Mouse (Mus musculus): ENCODE data around the gene Htra2. TPM values are rescaled to one million over a fixed set of nuclear protein-coding genes. Genes with fewer than 3 reads are reported as not detected.

Gene Htra2
- polyA plus RNA-seq, 1 experiment, result 58.2 TPM

- H3K27me3 ChIP-seq (ENCODE audit: control insufficient read depth, insufficient read depth, low read length), result peaks cover 6% of the 10 kb centered on the region; the same call in 1 of the 2 replicates
- no peak for DNase-seq
- H3K4me1 ChIP-seq (ENCODE audit: control insufficient read depth, insufficient read depth, low read length), result 0 out of 2 replicates have a peak, but pooled peaks cover 2% of the 10 kb centered on the region
- H3K4me3 ChIP-seq (replicated peaks; ENCODE audit: insufficient read depth, low read depth, low read length), result no peak overlapping the region
- H3K27ac ChIP-seq (ENCODE audit: insufficient read depth, low read length), result no peak overlapping the region
- WGBS, result 44% methylated on average over 5 of the region's 5 CpGs
- TF ChIP-seq POLR2A (IDR thresholded peaks at IDR 0.05; ENCODE audit: borderline replicate concordance, insufficient read depth, low read length), result no peak
- TF ChIP-seq CTCF (IDR thresholded peaks at IDR 0.05; ENCODE audit: borderline replicate concordance, insufficient read depth, low read depth, low read length), result no peak
Observed at GRCm38 (mm10) chr6:83034463-83035055, 20.5 kb downstream of the Htra2 start.

DNA sequence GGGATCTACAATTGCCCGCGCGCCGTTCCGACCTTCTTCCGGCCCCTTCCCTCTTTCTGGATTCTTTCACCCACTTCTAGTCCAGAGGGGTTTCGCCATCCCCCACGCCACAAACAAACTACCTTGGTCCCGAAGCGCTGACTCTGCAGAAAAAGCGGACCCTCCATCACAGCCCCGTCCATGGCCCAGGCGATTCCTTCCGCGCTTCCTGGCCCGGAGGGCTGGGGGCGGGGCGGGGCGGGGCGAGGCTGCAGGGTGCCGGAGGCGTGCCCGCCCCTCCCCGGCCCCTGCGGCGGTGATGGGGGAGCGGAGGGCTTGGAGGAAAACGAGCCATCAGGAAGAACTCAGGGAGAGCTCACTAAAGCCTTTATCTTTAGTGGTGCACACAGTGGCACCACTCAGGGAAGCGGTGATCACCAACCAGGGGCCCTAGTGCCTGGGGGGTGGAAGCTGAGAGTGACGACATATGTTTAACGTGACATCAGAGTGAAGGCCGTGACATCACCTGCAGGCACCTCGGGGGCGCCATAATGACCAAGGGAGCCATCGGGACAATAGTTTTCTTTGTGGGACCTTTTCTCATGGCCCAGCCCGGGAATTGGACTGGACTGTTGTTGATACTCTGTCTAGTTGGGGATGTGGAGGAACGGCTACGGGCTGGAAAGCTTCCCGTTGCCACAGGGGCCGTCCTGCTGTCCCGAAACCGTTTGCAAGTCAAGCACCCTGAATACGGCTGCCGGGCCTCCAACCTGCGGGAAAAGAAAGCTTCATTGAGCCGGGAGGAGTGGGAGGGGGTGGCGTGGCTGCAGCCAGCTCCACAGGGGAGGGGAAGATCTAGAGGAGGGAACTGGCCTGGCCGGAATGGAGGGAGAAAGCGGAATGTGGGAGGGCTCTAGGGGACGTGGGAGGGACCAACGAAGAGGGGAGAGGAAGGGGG is 21.6 kb downstream of the Htra2 start, which contains the start of the genes Dok1 and Loxl3:
TSS of gene Dok1 (minus strand) at position 223 of the 937 bp plus-strand sequence.
TSS of gene Loxl3 (plus strand) at position 925 of the 937 bp plus-strand sequence.
- no peak for DNase-seq
- no peak for TF ChIP-seq CTCF (IDR thresholded peaks at IDR 0.05; ENCODE audit: borderline replicate concordance, insufficient read depth, low read depth, low read length)
- TF ChIP-seq POLR2A (IDR thresholded peaks at IDR 0.05; ENCODE audit: borderline replicate concordance, insufficient read depth, low read length), result no peak
- under 1% methylated on average over 51 of the region's 51 CpGs for WGBS

GRCm38 (mm10) chr6:83032769-83033191 is 22.3 kb downstream of the Htra2 start:
- H3K4me3 ChIP-seq (replicated peaks; ENCODE audit: insufficient read depth, low read depth, low read length), result peak overlapping the region; percentile 42
- H3K27ac ChIP-seq (ENCODE audit: insufficient read depth, low read length), result no peak overlapping the region
- no peak for DNase-seq
- TF ChIP-seq POLR2A (IDR thresholded peaks at IDR 0.05; ENCODE audit: borderline replicate concordance, insufficient read depth, low read length) (no peak), CTCF (IDR thresholded peaks at IDR 0.05; ENCODE audit: borderline replicate concordance, insufficient read depth, low read depth, low read length) (no peak)
- WGBS, result under 1% methylated on average over 31 of the region's 31 CpGs
- peaks cover 6% of the 10 kb centered on the region; the same call in 1 of the 2 replicates for H3K27me3 ChIP-seq (ENCODE audit: control insufficient read depth, insufficient read depth, low read length)
- 0 out of 2 replicates have a peak, but pooled peaks cover 2% of the 10 kb centered on the region for H3K4me1 ChIP-seq (ENCODE audit: control insufficient read depth, insufficient read depth, low read length)

More for the DNA sequence above, 21.6 kb downstream of the Htra2 start, which contains the start of the genes Dok1 and Loxl3:
- H3K27me3 ChIP-seq (ENCODE audit: control insufficient read depth, insufficient read depth, low read length), result peaks cover 6% of the 10 kb centered on the region; the same call in 1 of the 2 replicates
- H3K27ac ChIP-seq (ENCODE audit: insufficient read depth, low read length), result no peak within 1 kb of the TSS
- peak within 1 kb of the TSS; percentile 42 for H3K4me3 ChIP-seq (replicated peaks; ENCODE audit: insufficient read depth, low read depth, low read length)
- H3K4me1 ChIP-seq (ENCODE audit: control insufficient read depth, insufficient read depth, low read length), result 0 out of 2 replicates have a peak, but pooled peaks cover 2% of the 10 kb centered on the region

- DNase-seq, result no peak
- no peak overlapping the region for H3K27ac ChIP-seq (ENCODE audit: insufficient read depth, low read length)
- 38% methylated on average over 18 of the region's 18 CpGs for WGBS
- TF ChIP-seq CTCF (IDR thresholded peaks at IDR 0.05; ENCODE audit: borderline replicate concordance, insufficient read depth, low read depth, low read length) (no peak), POLR2A (IDR thresholded peaks at IDR 0.05; ENCODE audit: borderline replicate concordance, insufficient read depth, low read length) (no peak)
- H3K4me3 ChIP-seq (replicated peaks; ENCODE audit: insufficient read depth, low read depth, low read length), result no peak overlapping the region
- peaks cover 6% of the 10 kb centered on the region; the same call in 1 of the 2 replicates for H3K27me3 ChIP-seq (ENCODE audit: control insufficient read depth, insufficient read depth, low read length)
- 0 out of 2 replicates have a peak, but pooled peaks cover 2% of the 10 kb centered on the region for H3K4me1 ChIP-seq (ENCODE audit: control insufficient read depth, insufficient read depth, low read length)
Observed at GRCm38 (mm10) chr6:83031921-83032590, 23.0 kb downstream of the Htra2 start.

- Histone ChIP-seq H3K4me1 (ENCODE audit: control insufficient read depth, insufficient read depth, low read length) (0 out of 2 replicates have a peak, but pooled peaks cover 2% of the 10 kb centered on the region), H3K27ac (ENCODE audit: insufficient read depth, low read length) (no peak overlapping the region), H3K27me3 (ENCODE audit: control insufficient read depth, insufficient read depth, low read length) (peaks cover 6% of the 10 kb centered on the region; the same call in 1 of the 2 replicates), H3K4me3 (replicated peaks; ENCODE audit: insufficient read depth, low read depth, low read length) (no peak overlapping the region)
- 70% methylated on average over 7 of the region's 7 CpGs for WGBS
- TF ChIP-seq CTCF (IDR thresholded peaks at IDR 0.05; ENCODE audit: borderline replicate concordance, insufficient read depth, low read depth, low read length) (no peak), POLR2A (IDR thresholded peaks at IDR 0.05; ENCODE audit: borderline replicate concordance, insufficient read depth, low read length) (no peak)
- no peak for DNase-seq
Observed at GRCm38 (mm10) chr6:83031111-83031510, 24.0 kb downstream of the Htra2 start.

DNA sequence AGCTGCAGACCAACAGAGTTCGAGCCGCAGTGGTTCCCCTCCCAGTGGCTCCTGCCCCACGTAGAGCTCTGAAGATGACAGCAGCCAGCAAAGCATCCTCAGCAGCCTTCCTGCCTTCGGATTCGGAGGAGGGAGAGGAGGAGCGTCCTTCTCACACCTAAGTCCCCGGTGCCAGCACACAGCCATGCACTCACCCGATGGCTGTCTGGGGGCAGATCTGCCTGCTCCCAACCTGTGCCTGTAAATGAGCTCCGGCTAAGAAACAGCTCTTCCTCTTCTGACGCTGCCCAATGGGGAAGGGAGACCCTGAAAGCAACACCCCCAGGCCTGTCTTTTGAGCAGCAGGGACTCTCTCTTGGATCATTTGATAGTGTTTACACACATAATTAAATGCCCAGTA is 25.3 kb downstream of the Htra2 start:
- Histone ChIP-seq H3K27me3 (ENCODE audit: control insufficient read depth, insufficient read depth, low read length) (peaks cover 6% of the 10 kb centered on the region; the same call in 1 of the 2 replicates), H3K4me3 (replicated peaks; ENCODE audit: insufficient read depth, low read depth, low read length) (no peak overlapping the region), H3K27ac (ENCODE audit: insufficient read depth, low read length) (no peak overlapping the region), H3K4me1 (ENCODE audit: control insufficient read depth, insufficient read depth, low read length) (0 out of 2 replicates have a peak, but pooled peaks cover 2% of the 10 kb centered on the region)
- WGBS, result 33% methylated on average over 10 of the region's 10 CpGs
- TF ChIP-seq POLR2A (IDR thresholded peaks at IDR 0.05; ENCODE audit: borderline replicate concordance, insufficient read depth, low read length), result no peak
- no peak for TF ChIP-seq CTCF (IDR thresholded peaks at IDR 0.05; ENCODE audit: borderline replicate concordance, insufficient read depth, low read depth, low read length)
- no peak for DNase-seq

DNA sequence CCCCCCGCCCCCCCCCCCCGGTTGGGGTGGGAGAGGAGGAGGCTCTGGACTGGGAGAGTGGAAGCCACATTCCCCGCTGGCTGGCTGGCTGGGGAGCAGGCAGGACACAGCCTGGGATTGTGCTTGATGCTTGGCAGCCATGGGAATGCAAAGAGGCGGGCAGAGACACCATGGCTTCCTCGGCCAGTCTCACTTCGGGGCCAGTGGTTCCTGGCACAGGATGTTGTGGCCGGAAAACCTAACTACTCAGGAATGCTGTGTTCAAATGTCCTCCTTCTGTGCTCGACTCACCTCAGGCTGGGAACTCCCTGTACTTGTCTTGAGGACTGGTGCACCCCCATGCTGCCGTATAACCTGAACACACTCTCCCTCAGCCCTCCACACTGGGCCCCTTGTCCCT is 27.4 kb downstream of the Htra2 start:
- TF ChIP-seq CTCF (IDR thresholded peaks at IDR 0.05; ENCODE audit: borderline replicate concordance, insufficient read depth, low read depth, low read length), result no peak
- TF ChIP-seq POLR2A (IDR thresholded peaks at IDR 0.05; ENCODE audit: borderline replicate concordance, insufficient read depth, low read length), result no peak
- Histone ChIP-seq H3K4me1 (ENCODE audit: control insufficient read depth, insufficient read depth, low read length) (no peaks in the 10 kb centered on the region), H3K4me3 (replicated peaks; ENCODE audit: insufficient read depth, low read depth, low read length) (no peak overlapping the region), H3K27ac (ENCODE audit: insufficient read depth, low read length) (no peak overlapping the region), H3K27me3 (ENCODE audit: control insufficient read depth, insufficient read depth, low read length) (peaks cover 3% of the 10 kb centered on the region; the same call in 1 of the 2 replicates)
- no peak for DNase-seq
- 45% methylated on average over 7 of the region's 9 CpGs for WGBS
